Mouse (Mus musculus) cerebellum, adult (tissue): Measurements from ENCODE around the gene Sv2a.
"Not testable (repeated sequence)": the region's sequence is repeated elsewhere in the genome, so short reads cannot be mapped to it uniquely, and the experiment has no call there.

Experiments used
- ATAC-seq: cut with Nextera tagmentation; 2 replicates; pipeline ENCODE4 v1.9.2; 2017; ENCODE audit warnings: mild to moderate bottlenecking, moderate library complexity, mixed read lengths; ENCODE audit not compliant: insufficient number of reproducible peaks, low FRiP score, low TSS enrichment

Gene Sv2a

DNA sequence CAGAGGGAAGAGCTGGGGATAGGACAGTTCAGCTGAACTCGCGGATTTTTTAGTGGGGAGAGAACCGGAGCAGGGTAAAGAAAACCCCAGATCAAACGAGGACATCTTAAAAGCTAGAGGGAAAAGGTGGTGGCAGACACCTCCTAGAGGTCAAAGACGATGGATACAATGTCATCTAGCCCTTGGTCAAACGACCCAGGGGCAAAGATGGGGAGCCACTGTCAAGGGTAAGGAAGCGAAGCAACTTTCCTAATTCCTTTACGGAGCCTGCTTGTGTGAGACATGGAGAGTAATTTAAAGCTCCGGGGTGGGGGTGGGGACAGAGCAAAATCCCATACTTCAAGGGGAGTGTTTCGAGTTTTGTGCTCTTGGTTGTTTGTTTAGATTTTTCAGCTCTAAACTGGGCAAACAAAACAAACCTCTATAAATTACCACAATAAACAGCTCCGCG, 38.3 kb downstream of the Sv2a start:
- ATAC-seq, result peak; percentile 17; the same call in 1 of the 2 replicates

DNA sequence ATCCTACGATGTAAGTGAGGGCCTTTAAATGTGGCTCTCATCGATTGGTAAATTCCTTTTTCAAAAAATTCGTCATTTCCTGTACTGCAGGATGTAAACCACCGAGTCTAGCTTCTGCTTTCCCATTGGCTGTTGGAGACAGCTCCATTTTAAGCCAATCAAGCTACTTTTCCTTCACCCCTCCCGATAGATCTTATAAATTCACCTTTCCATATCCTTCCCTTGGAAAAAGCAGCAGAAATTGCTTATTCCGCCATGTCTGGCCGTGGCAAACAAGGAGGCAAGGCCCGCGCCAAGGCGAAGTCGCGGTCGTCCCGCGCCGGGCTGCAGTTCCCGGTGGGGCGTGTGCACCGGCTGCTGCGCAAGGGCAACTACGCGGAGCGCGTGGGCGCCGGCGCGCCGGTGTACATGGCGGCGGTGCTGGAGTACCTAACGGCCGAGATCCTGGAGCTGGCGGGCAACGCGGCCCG, 38.7 kb downstream of the Sv2a start, which contains the start of the genes Bola1 and Hist2h2ab:
TSS of gene Bola1 (minus strand) at position 49 of the 470 bp plus-strand sequence.
TSS of gene Hist2h2ab (plus strand) at position 205 of the 470 bp plus-strand sequence.
- peak; percentile 89 for ATAC-seq

DNA sequence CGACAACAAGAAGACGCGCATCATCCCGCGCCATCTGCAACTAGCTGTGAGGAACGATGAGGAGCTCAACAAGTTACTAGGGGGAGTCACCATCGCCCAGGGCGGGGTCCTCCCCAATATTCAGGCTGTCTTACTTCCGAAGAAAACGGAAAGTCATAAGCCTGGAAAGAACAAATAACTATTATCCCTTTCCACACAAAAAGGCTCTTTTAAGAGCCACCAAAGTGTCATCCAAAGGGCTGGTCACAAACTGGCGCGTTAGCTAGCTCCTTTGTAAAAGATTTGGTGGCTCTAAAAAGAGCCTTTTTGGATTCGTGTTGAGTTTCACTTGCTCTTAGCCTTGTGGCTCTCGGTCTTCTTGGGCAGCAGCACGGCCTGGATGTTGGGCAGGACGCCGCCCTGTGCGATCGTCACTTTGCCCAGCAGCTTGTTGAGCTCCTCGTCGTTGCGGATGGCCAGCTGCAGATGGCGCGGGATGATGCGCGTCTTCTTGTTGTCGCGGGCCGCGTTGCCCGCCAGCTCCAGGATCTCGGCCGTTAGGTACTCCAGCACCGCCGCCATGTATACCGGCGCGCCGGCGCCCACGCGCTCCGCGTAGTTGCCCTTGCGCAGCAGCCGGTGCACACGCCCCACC, 39.3 kb downstream of the Sv2a start:
- ATAC-seq, result not testable (repeated sequence)

DNA sequence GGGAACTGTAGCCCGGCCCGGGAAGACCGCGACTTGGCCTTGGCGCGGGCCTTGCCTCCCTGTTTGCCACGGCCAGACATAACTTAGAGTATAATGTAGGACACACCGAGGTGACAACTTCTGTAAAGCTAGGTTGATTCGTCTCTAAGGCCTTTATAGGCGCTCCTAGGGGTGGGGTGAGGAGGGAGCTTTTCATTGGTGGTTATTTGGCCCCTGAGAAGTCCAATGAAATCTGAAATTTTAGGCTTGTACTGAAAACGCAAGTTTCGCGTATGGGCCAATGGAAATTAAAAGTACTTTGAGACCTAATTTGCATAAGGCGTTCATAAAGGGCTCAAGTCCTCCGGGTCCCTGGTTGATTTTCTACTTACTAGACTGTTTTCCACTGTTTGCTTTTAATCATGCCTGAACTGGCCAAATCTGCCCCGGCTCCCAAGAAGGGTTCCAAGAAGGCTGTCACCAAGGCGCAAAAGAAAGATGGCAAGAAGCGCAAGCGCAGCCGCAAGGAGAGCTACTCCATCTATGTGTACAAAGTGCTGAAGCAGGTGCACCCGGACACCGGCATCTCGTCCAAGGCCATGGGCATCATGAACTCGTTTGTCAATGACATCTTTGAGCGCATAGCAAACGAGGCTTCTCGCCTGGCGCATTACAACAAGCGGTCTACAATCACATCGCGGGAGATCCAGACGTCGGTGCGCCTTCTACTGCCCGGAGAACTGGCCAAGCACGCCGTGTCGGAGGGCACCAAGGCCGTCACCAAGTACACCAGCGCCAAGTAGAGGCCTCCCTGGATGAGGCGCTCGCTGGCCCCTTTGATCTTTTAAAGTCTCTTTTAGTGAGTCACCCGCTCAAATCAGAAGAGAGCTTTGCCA, 40.1 kb downstream of the Sv2a start, which contains the start of the genes Hist2h2ac and Hist2h2be:
TSS of gene Hist2h2ac (minus strand) at position 116 of the 875 bp plus-strand sequence.
TSS of gene Hist2h2be (plus strand) at position 355 of the 875 bp plus-strand sequence.
- ATAC-seq, result peak; percentile 90

DNA sequence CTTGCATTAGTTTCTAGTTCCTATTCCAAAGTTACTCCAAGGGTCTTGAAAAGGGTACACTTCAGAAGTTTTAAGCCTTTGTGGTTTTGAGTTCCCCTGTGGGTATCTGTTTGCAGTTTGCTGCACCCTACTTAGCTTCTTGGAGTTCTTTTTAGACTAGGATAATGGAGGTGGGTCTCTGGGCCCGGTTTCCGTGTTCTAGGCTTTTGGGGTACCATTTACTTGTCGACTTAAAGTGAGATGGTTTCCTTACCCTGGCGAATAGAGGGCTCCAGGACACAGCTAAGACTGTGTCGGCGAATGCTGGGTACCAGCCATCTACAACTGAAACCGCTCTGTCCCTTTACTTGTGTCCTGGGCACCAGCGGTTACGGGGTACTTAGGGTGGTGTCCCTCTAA, 40.7 kb downstream of the Sv2a start:
- ATAC-seq, result no peak

DNA sequence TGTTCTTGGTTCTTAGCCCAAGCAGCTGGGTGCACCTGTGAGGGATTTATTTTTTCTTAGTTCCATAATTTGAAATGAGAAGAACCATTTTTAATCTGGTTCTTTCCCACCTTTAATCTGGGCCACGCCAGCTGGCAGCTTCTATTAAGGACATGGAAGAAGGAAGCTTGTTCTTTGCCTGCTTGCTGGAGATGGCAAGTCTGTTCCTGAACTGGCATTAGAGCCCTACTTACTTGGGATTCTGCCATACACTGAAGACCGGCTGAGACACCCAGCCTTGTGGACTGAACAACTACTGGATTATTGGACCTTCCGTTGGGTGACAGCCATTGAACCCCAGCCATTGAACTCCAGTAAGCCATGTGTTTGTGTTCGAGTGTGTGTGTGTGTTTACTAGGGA, 41.8 kb downstream of the Sv2a start:
- no peak for ATAC-seq

DNA sequence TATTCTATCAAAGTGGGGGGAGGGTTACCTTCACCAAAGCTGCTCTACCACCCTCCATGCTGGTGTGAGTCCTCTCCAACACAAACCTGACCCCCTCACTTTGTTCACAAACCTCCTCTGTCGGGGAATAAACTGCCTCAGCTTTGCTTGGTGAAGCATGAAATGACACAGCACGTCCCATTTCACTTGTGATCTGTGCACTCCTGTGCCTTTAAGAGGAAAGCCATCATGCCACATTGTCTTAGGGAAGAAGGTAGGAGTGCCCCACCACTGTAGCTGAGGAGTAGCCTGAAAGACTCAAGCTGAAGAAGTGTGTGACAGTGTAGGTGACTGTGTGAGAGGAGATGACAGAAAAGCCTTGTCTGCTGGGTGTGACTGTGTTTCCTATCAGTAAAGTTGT, 44.5 kb downstream of the Sv2a start:
- ATAC-seq, result no peak

DNA sequence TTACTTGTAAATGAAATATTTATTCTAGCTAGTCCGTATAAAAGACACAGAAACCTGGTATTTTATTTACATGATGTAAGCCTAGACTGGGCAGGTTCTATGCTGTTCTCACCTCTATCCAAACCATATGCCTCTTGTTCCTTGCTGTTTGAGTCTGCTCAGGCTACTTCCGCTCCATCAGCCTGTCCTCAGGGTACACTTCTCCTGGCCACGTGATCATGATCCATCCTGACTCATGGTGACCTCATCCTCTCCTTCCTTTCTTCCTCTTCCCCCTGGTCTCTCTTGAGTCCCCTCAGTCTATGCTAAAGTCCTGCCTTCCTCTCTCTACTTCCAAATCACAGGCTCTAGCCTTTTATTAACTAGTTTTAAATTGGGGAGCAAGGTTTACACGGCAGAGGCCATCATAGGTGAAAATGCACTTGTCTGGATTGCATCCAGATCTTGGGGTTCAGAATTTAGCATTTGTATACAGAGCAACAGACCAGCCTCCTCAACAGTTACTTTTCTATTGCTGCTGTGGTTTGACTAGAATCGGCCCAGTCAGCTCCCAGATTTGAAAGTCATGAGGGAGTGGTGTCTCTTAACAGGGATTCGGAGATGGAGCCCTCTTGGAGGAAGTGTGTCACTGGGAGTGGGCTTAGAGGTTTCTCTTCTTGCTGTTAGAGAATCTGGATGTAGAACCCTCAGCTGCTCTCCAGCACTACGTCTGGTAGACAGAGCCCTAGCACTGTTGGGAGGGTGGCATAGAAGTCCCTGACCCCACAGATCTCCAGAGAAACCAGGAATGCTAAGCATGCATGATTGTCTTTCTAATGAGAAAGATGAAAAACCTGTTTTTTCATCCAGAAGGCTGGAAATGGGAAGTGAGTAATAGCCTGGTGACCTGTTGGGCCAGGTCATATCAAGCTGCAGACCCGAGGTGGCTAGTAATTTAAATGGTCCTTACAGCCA, 46.0 kb downstream of the Sv2a start:
- ATAC-seq, result no peak

DNA sequence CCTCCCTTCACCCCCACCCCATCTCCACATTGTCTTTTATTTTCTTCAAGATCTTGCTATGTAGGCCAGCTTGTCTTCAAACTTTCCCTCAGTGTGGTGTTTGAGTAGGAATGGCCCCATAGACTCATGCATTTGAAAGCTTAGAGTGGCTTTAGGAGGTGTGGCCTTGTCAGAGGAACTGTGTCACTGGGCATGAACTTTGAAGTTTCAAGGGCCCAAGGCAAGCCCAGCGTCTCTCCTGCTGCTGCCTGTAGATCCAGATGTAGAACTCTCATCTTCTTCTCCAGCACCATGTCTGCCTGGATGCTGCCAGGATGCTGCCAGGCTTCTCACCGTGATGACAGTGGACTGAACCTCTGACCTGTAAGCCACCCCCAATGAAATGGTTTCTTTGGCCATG, 47.9 kb downstream of the Sv2a start:
- no peak for ATAC-seq

DNA sequence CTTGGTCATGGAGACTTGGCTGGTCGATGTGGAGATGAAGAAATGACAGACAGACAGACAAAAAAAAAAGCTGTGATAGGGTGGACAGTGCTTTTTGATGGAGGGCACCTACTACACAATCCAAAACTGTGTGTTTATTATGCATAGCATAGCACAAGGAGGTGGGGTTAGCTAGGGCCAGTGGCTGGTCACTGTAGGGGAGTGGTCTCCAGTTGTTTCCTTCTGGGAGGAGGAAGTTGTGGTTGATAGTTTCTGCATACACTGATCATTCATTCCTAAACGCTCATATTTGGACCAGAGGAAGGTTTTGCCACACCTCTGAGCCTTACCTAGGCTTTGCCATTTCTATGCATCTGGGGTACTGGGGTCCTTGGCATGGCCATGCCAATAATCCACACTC, 49.5 kb downstream of the Sv2a start:
- ATAC-seq, result no peak

DNA sequence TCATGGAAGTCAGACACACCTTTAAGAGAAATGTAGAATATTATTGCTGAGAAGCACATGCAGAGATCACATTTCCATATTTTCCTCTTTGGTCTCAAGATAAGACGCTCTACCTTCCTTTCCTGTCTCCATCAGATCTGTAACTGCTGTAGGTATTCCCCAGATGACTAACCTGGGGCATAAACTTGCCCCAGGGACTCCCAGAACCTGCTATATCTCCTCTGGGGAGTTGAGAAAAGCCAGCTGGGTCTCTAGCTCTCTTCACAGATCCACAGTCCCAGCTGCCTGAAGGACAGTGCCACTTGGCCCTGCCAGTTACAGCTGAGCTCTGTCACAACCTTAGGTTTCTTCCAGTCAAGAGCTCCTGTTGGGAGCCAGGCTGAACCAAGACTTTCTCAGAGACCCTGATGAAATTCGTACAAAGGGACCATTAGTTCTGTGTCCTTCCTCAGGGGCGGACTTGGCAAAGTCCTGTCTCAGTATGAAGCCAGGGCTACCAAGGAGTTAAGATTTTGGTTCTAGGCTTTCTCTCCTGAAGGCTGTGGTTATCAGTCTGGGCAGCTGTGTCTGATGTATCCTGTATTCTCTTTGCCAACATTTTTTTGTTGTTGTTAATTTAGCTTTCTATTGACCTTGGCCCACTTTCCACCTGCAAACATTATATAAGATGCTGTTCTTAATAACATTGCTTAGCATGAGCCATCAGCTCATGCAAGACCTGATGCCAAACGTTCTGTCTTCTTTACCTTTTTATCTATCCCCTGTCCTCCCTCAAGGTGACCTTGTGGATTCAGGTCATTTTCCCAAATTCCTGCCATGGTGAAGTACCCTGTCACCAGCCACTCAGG, 50.2 kb downstream of the Sv2a start:
- ATAC-seq, result no peak

DNA sequence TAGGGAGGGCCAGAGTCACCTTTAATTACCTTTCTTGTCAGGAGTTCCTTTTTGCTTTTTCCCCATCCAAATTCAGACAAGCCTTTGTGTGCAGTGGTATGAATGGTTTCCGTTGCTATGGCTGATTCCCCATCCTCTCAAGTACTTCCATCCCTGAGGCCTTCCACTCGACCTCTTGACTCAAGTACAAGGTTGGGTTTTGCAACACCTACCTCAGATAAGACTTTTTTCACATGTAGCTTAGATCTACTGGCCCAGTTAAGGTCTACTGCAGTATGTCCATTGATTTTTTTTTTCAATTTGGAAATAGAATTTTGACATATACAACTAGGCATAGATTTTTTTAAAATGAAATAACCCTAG, 50.8 kb downstream of the Sv2a start:
- no peak for ATAC-seq

DNA sequence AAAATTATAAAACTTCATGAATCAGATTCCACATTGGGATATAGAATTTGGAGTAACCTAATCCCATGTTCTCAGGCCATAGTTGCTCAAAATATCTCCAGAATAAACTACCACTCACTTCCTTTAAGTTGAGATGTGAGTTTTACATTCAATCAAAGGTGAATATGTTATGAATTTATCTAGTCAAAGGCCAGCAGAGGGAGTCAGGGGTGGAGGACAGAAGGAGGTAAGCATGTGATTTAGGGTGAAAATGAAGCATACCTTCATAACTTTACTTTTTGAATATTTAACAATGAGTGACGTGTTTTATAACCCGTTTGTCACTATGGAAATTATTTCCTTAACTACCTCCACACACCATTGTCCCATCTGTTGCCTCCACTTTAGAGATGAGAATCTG, 54.0 kb downstream of the Sv2a start:
- ATAC-seq, result no peak

DNA sequence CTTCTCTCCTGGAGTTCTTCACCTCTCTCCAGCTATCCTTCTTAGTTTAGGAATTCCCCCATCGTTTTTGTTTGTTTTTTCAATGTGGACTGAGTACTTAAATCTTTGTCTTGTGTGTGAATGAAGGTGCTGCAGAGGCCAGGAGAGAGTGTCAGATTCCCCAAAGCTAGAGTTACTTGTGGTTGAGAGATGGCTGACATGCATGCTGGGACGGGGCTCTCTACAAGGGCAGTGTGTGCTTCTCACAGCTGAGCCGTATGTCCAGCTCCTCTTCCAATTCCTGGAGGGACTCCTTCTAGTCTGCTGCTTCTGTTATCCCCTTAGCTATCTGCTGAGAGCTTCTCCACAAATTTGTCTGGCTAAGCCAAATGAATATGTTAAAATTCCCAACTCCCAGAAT, 54.9 kb downstream of the Sv2a start:
- no peak for ATAC-seq

DNA sequence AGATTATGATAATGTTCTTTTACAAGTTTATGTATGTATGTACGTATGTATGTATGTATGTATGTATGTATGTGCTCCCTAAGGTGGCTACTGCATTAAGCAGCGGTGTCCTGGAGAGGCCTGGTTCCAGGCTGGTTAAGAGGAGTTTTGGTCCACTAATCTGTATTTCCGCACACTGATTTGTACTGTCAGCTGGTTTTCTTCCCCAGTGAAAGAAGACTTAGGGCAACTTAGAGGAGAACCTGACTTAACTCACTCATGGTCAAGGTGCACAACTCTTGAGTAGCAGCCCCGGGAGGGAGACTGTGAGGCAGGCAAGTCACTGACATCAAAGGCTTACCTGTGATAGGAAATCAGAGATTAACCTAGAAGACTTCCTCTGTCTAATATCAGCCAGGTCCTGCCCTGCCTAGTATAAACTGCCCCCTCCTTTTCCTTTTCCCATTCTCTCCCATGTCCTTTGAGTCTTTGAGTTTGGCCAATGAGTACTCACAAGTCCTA, 55.9 kb downstream of the Sv2a start:
- ATAC-seq, result no peak

DNA sequence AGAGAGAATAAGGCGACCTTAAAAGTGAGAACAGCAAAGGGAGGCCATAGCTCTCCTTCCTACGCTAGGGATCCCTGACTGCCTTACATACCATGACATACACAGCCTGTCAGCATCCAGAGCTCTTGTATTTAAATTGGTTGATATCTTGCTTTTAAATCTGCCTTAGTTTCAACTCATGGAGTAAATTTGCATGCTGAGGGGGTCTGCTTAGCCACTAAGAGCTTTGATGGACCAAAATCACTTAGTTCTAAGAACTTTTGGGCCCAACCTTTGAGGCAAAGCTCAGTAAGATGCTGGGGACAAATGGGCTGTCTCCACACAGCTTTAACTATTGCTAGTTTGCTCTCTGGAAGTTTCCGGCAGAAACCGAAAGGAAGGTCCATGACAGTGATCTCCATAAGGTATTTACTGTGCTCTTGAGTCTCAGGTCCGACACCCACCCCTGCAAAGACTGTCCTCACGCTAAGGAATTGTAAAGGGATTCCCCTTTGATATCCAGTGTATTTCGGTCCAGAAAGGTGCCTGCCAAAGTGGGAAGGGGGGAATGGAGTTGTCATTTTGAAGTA, 56.5 kb downstream of the Sv2a start:
- ATAC-seq, result no peak

DNA sequence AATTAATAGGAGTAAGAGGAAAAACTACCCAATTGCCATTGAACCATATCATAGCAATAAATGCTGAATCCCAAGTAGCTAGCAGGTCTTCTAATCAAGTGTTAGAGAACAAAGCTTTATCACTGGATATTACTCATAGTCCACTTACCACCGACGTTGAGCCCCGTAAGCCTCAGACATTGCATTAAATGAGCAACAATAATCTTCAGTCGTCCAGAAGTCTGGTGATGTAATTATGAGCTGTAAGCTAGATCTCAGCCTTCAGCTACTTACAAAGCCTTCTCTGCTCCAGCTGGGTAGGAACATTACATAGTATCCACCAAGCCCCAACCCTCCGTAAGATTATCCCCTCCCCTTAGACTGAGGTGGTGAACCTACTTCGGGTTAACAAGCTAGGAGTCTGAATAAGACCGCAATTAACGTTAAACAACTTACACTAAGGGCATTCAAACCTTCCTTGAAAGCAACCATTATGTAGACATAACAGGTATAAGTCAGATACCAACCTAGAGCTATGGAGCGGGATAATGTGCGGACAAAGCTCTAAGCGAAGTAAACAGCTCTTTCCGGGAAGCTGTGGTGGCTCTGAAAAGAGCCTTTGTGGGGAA, 57.1 kb downstream of the Sv2a start:
- ATAC-seq, result no peak
